Mouse (Mus musculus): ENCODE results near the gene Zbtb17. TPM values are rescaled to one million over a fixed set of nuclear protein-coding genes. Genes with fewer than 3 reads are reported as not detected.
A peak's percentile ranks its signal among the peaks of the same experiment; 100 is the strongest.

Gene Zbtb17
- polyA plus RNA-seq, 2 experiments: 5.1 to 8.7 TPM

DNA sequence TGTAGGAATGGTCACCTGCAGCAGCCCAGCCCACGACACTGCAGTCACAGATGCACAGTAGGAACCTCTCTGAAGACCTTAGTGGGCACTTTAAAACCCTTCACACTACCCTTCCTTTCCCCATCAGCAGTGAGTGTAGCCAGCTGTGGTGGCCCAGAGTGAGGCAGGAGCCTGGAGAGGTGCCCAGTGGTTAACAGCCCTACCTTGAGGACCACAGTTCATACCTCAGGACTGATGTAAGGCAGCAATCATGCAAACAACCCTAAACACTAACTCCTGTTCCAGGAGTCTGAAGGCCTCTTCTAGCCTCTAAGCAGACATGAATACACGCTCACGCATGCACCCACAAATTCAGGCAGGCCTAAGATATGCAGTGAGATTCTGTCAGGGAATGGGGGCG, 60.0 kb downstream of the Zbtb17 start:
- WGBS (ENCODE audit: insufficient replicate concordance): 86% methylated on average over 4 of the region's 4 CpGs
- no peaks in the 10 kb centered on the region for H3K27me3 ChIP-seq (ENCODE audit: control insufficient read depth, insufficient read depth, low read length)
- no peaks in the 10 kb centered on the region for H3K36me3 ChIP-seq (replicated peaks; ENCODE audit: control insufficient read depth, insufficient read depth, low read depth)
- DNase-seq (ENCODE audit: low read depth in 3 of 3, low spot score in 3 of 3) (no peak), ATAC-seq (ENCODE audit: insufficient read depth) (no peak)
- no peak overlapping the region for H3K4me3 ChIP-seq (ENCODE audit: insufficient read depth in 1 of 2, low read depth in 2 of 2, low read length in 2 of 2)
- no peak overlapping the region for H3K27ac ChIP-seq
- H3K9ac ChIP-seq (replicated peaks): no peak overlapping the region
- TF ChIP-seq CTCF (IDR thresholded peaks at IDR 0.05; ENCODE audit: low read depth) (no peak), EP300 (IDR thresholded peaks at IDR 0.05; ENCODE audit: low read depth) (no peak)
- no peak overlapping the region for H3K4me2 ChIP-seq (ENCODE audit: low read depth)
- no peaks in the 10 kb centered on the region for H3K9me3 ChIP-seq (ENCODE audit: control insufficient read depth, low read length)
- peaks cover 0 to 4% of the 10 kb centered on the region in 2 experiments; a peak in 1 of 4 replicates for H3K4me1 ChIP-seq (replicated peaks; ENCODE audit: control insufficient read depth in 2 of 2, insufficient read depth in 2 of 2, low read length in 1 of 2)

DNA sequence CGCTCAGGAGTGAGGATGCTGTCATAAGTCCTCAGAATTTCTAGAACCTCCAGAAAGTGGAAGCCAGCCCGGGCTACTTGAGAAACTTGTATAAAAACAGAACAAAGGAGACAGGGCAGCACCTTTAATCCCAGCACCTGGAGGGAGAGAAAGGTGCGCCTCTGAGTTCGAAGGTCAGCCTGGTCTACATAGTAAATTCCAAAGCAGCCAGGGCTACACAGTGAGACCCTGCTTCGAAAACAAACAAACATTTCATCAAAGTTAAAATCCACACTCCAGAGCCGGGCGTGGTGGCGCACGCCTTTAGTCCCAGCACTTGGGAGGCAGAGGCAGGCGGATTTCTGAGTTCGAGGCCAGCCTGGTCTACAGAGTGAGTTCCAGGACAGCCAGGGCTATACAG, 61.4 kb downstream of the Zbtb17 start:
- Histone ChIP-seq H3K4me1 (replicated peaks; ENCODE audit: control insufficient read depth in 2 of 2, insufficient read depth in 2 of 2, low read length in 1 of 2) (peaks cover 0 to 6% of the 10 kb centered on the region in 2 experiments; a peak in 1 of 4 replicates), H3K4me3 (ENCODE audit: insufficient read depth in 1 of 2, low read depth in 2 of 2, low read length in 2 of 2) (no peak overlapping the region), H3K27me3 (ENCODE audit: control insufficient read depth, insufficient read depth, low read length) (no peaks in the 10 kb centered on the region), H3K9ac (replicated peaks) (no peak overlapping the region), H3K4me2 (ENCODE audit: low read depth) (no peak overlapping the region), H3K9me3 (ENCODE audit: control insufficient read depth, low read length) (no peaks in the 10 kb centered on the region), H3K36me3 (replicated peaks; ENCODE audit: control insufficient read depth, insufficient read depth, low read depth) (no peaks in the 10 kb centered on the region), H3K27ac (no peak overlapping the region)
- 86% methylated on average over 10 of the region's 11 CpGs for WGBS (ENCODE audit: insufficient replicate concordance)
- TF ChIP-seq EP300 (IDR thresholded peaks at IDR 0.05; ENCODE audit: low read depth): no peak
- no peak for DNase-seq (ENCODE audit: low read depth in 3 of 3, low spot score in 3 of 3)
- ATAC-seq (ENCODE audit: insufficient read depth): no peak

DNA sequence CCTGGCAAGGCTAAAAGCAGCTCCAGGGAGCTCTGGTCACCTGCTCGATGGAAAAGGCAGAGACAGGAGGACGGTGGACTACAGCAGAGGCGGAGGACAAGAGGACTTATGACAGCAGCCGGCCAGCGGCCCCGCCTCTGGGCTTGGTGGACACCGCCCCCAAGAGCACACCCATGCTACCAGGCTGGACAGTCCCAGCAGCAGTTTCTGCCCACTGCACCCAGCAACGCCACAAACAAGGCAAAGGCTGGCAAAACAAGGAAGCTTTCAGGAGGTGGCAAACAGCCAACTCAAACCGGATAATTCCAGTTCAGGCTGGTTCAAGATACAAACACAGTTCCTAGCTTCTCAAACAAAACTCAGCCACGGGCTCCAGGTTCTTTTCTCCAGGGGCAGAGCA, 61.9 kb downstream of the Zbtb17 start:
- WGBS (ENCODE audit: insufficient replicate concordance): 75% methylated on average over 10 of the region's 10 CpGs
- Histone ChIP-seq H3K9ac (replicated peaks) (no peak overlapping the region), H3K36me3 (replicated peaks; ENCODE audit: control insufficient read depth, insufficient read depth, low read depth) (no peaks in the 10 kb centered on the region), H3K9me3 (ENCODE audit: control insufficient read depth, low read length) (no peaks in the 10 kb centered on the region), H3K4me2 (ENCODE audit: low read depth) (no peak overlapping the region), H3K27ac (no peak overlapping the region), H3K4me3 (ENCODE audit: insufficient read depth in 1 of 2, low read depth in 2 of 2, low read length in 2 of 2) (no peak overlapping the region), H3K27me3 (ENCODE audit: control insufficient read depth, insufficient read depth, low read length) (no peaks in the 10 kb centered on the region), H3K4me1 (replicated peaks; ENCODE audit: control insufficient read depth in 2 of 2, insufficient read depth in 2 of 2, low read length in 1 of 2) (peaks cover 0 to 6% of the 10 kb centered on the region in 2 experiments; a peak in 1 of 4 replicates)
- TF ChIP-seq EP300 (IDR thresholded peaks at IDR 0.05; ENCODE audit: low read depth) (no peak), CTCF (IDR thresholded peaks at IDR 0.05; ENCODE audit: low read depth) (no peak)
- ATAC-seq (ENCODE audit: insufficient read depth) (0 out of 2 replicates have a peak, but pooled peaks have one; percentile 32), DNase-seq (ENCODE audit: low read depth in 3 of 3, low spot score in 3 of 3) (no peak)

DNA sequence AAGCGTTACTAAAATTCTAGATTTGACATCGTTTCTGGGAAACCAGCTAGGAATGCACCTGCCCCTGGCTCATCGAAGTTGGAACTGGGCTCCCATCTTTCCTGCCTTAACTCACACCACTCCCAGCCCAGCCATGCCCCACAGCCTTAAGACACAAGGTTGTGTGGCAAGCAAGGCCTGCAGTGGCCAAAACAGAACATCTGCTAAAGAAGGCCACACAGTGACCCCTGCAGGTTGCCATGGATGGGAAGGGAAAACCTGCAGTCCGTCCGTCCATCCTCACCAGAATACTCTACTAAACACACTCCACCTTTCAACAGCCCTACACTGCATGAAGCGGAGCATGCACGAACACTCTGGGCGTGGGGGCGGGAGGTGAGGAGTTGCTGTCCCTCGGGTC, 62.4 kb downstream of the Zbtb17 start:
- Histone ChIP-seq H3K4me1 (replicated peaks; ENCODE audit: control insufficient read depth in 2 of 2, insufficient read depth in 2 of 2, low read length in 1 of 2) (peaks cover 0 to 5% of the 10 kb centered on the region in 2 experiments; a peak in 1 of 4 replicates), H3K27me3 (ENCODE audit: control insufficient read depth, insufficient read depth, low read length) (no peaks in the 10 kb centered on the region), H3K36me3 (replicated peaks; ENCODE audit: control insufficient read depth, insufficient read depth, low read depth) (no peaks in the 10 kb centered on the region), H3K27ac (no peak overlapping the region), H3K9ac (replicated peaks) (no peak overlapping the region), H3K4me2 (ENCODE audit: low read depth) (no peak overlapping the region), H3K4me3 (ENCODE audit: insufficient read depth in 1 of 2, low read depth in 2 of 2, low read length in 2 of 2) (no peak overlapping the region), H3K9me3 (ENCODE audit: control insufficient read depth, low read length) (no peaks in the 10 kb centered on the region)
- WGBS (ENCODE audit: insufficient replicate concordance): 75% methylated on average over 10 of the region's 10 CpGs
- TF ChIP-seq EP300 (IDR thresholded peaks at IDR 0.05; ENCODE audit: low read depth) (no peak), CTCF (IDR thresholded peaks at IDR 0.05; ENCODE audit: low read depth) (peak; percentile 54)
- no peak for DNase-seq (ENCODE audit: low read depth in 3 of 3, low spot score in 3 of 3)
- no peak for ATAC-seq (ENCODE audit: insufficient read depth)

DNA sequence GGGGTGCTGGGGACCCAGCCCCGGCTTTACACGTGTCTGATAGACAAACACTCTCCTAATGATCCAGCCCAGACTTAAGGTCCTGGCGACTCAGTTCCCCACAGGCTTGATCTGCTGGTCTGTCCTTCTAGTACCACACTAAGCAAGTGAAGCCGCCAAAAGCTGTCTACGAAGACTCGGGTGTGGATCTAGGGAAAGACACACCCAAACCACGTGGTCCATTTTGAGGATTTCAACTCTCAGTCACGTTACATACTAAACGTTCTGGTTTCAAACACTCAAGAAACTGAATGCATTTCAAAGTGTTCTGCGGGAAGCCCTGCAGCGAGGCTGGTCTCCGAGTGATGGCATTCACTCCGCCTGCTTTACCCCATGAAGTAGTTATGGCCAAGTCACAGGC, 66.0 kb downstream of the Zbtb17 start:
- H3K9ac ChIP-seq (replicated peaks): no peak overlapping the region
- no peak for ATAC-seq (ENCODE audit: insufficient read depth)
- H3K27ac ChIP-seq: no peak overlapping the region
- H3K9me3 ChIP-seq (ENCODE audit: control insufficient read depth, low read length): no peaks in the 10 kb centered on the region
- no peaks in the 10 kb centered on the region; the same call in 1 of the 2 replicates for H3K36me3 ChIP-seq (replicated peaks; ENCODE audit: control insufficient read depth, insufficient read depth, low read depth)
- WGBS (ENCODE audit: insufficient replicate concordance): 59% methylated on average over 13 of the region's 13 CpGs
- TF ChIP-seq EP300 (IDR thresholded peaks at IDR 0.05; ENCODE audit: low read depth) (no peak), CTCF (IDR thresholded peaks at IDR 0.05; ENCODE audit: low read depth) (no peak)
- peaks cover 0 to 8% of the 10 kb centered on the region in 2 experiments; a peak in 1 of 4 replicates for H3K4me1 ChIP-seq (replicated peaks; ENCODE audit: control insufficient read depth in 2 of 2, insufficient read depth in 2 of 2, low read length in 1 of 2)
- DNase-seq (ENCODE audit: low read depth in 3 of 3, low spot score in 3 of 3): no peak
- no peak overlapping the region for H3K4me3 ChIP-seq (ENCODE audit: insufficient read depth in 1 of 2, low read depth in 2 of 2, low read length in 2 of 2)
- H3K27me3 ChIP-seq (ENCODE audit: control insufficient read depth, insufficient read depth, low read length): no peaks in the 10 kb centered on the region
- H3K4me2 ChIP-seq (ENCODE audit: low read depth): no peak overlapping the region
